Mouse (Mus musculus) lung, postnatal 0 days (tissue): Measurements from ENCODE around the gene Samd1.

Source experiments
- CTCF ChIP-seq: IDR thresholded peaks from 2 replicates; pipeline ENCODE4 v1.5.1; 2016; ENCODE audit warnings: antibody characterized with exemption, mild to moderate bottlenecking
- EP300 ChIP-seq: IDR thresholded peaks from 2 replicates; pipeline ENCODE4 v1.6.1; 2016; ENCODE audit warnings: antibody characterized with exemption, mild to moderate bottlenecking, control low read depth

DNA sequence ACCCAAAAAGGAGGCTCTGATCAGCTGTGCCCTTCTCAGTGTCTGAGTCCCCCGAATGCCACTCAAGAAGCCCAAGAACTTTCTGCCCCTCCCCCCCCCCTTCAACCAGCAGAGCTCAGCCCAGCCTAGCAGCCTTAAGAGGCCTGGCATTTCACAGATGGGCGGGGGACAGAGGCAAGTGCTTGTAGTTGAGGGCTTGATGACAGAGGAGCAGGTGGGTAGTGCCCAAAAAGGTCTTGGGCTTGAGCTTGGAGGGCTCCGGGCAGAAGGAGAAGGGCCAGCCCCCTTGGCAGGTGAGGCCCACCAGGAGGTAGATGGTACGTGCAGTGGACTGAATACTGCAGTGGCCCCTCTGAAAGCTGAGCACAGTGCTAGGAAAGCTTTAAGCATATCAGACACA, 23.0 kb upstream of the Samd1 start:
- no peak for TF ChIP-seq CTCF
- no peak; the same call in 1 of the 2 replicates for TF ChIP-seq EP300
